Mouse (Mus musculus): ENCODE measurements at regions not wholly inside any gene's neighbourhood (a gene's known extent, or its start where the extent isn't known, plus 50 kb on each side); places are given as distances from the start of the nearest gene placed in this dataset.

- no peak for TF ChIP-seq CTCF (IDR thresholded peaks at IDR 0.05; ENCODE audit: borderline replicate concordance, control insufficient read depth, extremely low read depth, insufficient read depth, low read length, poor library complexity)
- no peak for TF ChIP-seq POLR2A (IDR thresholded peaks at IDR 0.05; ENCODE audit: control insufficient read depth, extremely low read depth, insufficient read depth, low read length, poor library complexity)
These were observed 125.4 kb downstream of the Tm2d1 start for GRCm38 (mm10) chr4:98257711-98258110.

Data from thymus, adult 2 months (tissue).